Mouse (Mus musculus): ENCODE data around the gene Olfr573-ps1. TPM values are rescaled to one million over a fixed set of nuclear protein-coding genes. Genes with fewer than 3 reads are reported as not detected.

Olfr573-ps1 gene
- polyA plus RNA-seq (2015; fragmentation: Nextera tagmentation; extraction: Ambion mirVana), result not detected in 2 replicates

DNA sequence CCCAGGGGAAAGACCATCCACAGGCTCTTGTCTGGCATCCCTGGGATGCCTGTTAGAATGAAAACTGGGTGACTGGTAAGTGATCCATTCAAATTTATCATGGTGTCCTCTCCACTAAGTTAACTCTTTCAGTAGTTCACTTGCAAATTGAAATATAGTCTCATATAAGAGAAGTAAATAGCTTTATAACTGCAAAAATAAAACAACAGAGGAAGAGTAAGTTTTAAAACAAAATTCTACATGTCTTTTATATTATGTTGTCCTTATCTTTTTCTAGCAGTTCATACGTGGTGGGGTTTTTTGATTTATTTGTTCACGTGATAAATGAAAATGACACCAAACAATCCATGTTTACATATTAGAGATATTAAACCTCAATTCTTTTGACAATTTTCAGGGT is at the start of gene Olfr573-ps1:
Gene Olfr573-ps1 (minus strand): TSS at position 101 of the 400 bp plus-strand sequence.
- Histone ChIP-seq H3K27me3 (replicated peaks; ENCODE audit: control insufficient read depth, insufficient read depth, low read length) (no peaks in the 10 kb centered on the region), H3K4me1 (ENCODE audit: control insufficient read depth, insufficient read depth, low read length) (no peaks in the 10 kb centered on the region), H3K9ac (ENCODE audit: low read depth, low read length) (no peak within 1 kb of the TSS), H3K9me3 (ENCODE audit: control insufficient read depth, low read length) (no peaks in the 10 kb centered on the region), H3K27ac (ENCODE audit: low read length) (no peak within 1 kb of the TSS), H3K4me2 (ENCODE audit: low read depth, low read length) (no peak within 1 kb of the TSS), H3K4me3 (ENCODE audit: low read length) (no peak within 1 kb of the TSS), H3K36me3 (ENCODE audit: control insufficient read depth, insufficient read depth, low read length) (no peaks in the 10 kb centered on the region)
- WGBS, result 80% methylated on average over 2 of the region's 2 CpGs
- ATAC-seq, result no peak

DNA sequence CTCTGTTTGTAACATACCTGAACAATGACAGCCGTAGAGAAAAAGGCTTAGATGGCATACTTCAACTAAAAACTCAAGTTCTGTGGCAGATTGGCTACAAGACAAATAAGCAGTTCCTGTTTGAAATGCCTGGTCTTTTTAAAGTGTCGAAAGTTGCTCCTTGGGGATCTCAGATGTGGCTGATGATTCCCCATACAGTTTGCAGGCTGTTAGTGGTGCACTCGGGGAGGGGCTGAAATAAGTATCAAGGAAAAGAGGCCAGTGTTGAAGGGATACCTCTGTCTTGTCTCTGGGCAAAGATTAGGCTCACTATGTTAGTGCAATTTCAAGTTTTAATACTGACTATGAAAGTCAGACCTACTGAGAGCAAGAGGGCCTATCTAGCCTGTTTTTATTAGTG is 46.8 kb upstream of the Olfr573-ps1 start, which contains the start of gene Olfr578:
Gene Olfr578 (minus strand): TSS at position 101 of the 400 bp plus-strand sequence.
- Histone ChIP-seq H3K36me3 (ENCODE audit: control insufficient read depth, insufficient read depth, low read length) (no peaks in the 10 kb centered on the region), H3K9ac (ENCODE audit: low read depth, low read length) (no peak within 1 kb of the TSS), H3K27me3 (replicated peaks; ENCODE audit: control insufficient read depth, insufficient read depth, low read length) (no peaks in the 10 kb centered on the region), H3K4me3 (ENCODE audit: low read length) (no peak within 1 kb of the TSS), H3K4me2 (ENCODE audit: low read depth, low read length) (no peak within 1 kb of the TSS), H3K4me1 (ENCODE audit: control insufficient read depth, insufficient read depth, low read length) (no peaks in the 10 kb centered on the region), H3K27ac (ENCODE audit: low read length) (no peak within 1 kb of the TSS), H3K9me3 (ENCODE audit: control insufficient read depth, low read length) (no peaks in the 10 kb centered on the region)
- no peak for ATAC-seq
- 61% methylated on average over 3 of the region's 3 CpGs for WGBS

DNA sequence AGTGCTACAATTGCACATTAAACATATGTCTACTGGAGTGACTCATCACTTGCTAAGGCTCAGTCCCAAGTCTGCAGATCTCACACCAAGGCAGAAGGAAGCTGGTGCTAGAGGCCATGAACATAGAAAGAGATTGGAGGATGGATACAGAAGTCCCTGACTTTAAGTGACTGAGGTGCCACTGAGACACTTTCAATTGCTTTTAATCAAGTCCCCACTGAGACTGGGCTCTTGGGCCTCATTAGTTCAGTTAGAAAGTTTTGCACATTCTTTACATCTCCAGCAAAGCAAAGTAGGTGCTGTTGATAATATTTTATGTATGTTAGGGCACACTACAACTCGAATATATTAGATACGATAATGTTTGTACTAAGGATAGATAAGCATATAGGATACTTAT is 33.5 kb upstream of the Olfr573-ps1 start, which contains the start of gene Olfr577:
Gene Olfr577 (minus strand): TSS at position 101 of the 400 bp plus-strand sequence.
- Histone ChIP-seq H3K9ac (ENCODE audit: low read depth, low read length) (no peak within 1 kb of the TSS), H3K4me2 (ENCODE audit: low read depth, low read length) (no peak within 1 kb of the TSS), H3K27ac (ENCODE audit: low read length) (no peak within 1 kb of the TSS), H3K9me3 (ENCODE audit: control insufficient read depth, low read length) (no peaks in the 10 kb centered on the region), H3K36me3 (ENCODE audit: control insufficient read depth, insufficient read depth, low read length) (no peaks in the 10 kb centered on the region), H3K4me1 (ENCODE audit: control insufficient read depth, insufficient read depth, low read length) (no peaks in the 10 kb centered on the region), H3K27me3 (replicated peaks; ENCODE audit: control insufficient read depth, insufficient read depth, low read length) (no peaks in the 10 kb centered on the region), H3K4me3 (ENCODE audit: low read length) (no peak within 1 kb of the TSS)
- 82% methylated on average over 2 of the region's 2 CpGs for WGBS
- ATAC-seq, result no peak

DNA sequence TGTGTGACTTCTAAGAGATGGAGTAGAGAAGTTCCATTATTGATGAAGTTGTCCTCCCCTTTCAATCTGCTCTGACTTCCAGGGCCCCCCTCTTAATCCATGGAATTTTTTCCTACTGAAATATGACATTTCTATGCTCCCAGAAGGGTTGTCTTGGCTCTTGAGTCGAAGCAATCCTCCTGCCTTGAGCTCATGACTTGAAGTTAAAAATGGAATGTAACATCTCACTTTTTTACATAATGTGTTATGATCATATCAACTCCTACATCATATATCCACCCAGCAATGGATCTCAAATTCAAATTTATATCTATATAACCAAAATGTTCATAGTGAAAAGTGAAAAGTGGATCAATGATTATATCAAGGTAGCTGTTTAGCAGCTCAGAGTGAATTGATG is 32.0 kb upstream of the Olfr573-ps1 start:
- no peak overlapping the region for H3K4me3 ChIP-seq (ENCODE audit: low read length)
- H3K27ac ChIP-seq (ENCODE audit: low read length), result no peak overlapping the region
- no peaks in the 10 kb centered on the region for H3K9me3 ChIP-seq (ENCODE audit: control insufficient read depth, low read length)
- H3K27me3 ChIP-seq (replicated peaks; ENCODE audit: control insufficient read depth, insufficient read depth, low read length), result no peaks in the 10 kb centered on the region
- H3K36me3 ChIP-seq (ENCODE audit: control insufficient read depth, insufficient read depth, low read length), result no peaks in the 10 kb centered on the region
- 49% methylated on average over 1 of the region's 1 CpGs for WGBS
- ATAC-seq, result no peak
- H3K4me2 ChIP-seq (ENCODE audit: low read depth, low read length), result no peak overlapping the region
- no peaks in the 10 kb centered on the region for H3K4me1 ChIP-seq (ENCODE audit: control insufficient read depth, insufficient read depth, low read length)
- H3K9ac ChIP-seq (ENCODE audit: low read depth, low read length), result no peak overlapping the region

DNA sequence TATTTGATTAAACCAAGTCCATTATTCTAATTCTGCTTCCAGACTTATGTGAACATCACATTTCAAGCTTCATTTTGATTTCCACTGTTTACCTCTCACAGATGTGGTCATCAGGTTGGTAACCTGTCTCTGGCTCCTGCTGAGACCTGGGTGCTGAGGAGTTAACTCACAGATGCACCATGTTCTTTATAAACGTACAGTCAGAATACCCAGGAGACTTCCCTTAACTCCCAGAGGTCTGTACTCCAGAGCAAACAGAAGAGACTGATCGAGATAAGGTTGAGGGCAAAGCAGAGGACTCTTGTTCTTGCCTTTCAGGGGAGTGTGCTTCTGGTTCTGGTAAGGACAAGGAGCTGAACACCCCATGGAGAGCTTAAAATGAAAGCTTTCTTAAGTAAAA is 20.0 kb upstream of the Olfr573-ps1 start, which contains the start of gene Olfr576:
Gene Olfr576 (plus strand): TSS at position 301 of the 400 bp plus-strand sequence.
- ATAC-seq, result no peak
- Histone ChIP-seq H3K9me3 (ENCODE audit: control insufficient read depth, low read length) (no peaks in the 10 kb centered on the region), H3K4me3 (ENCODE audit: low read length) (no peak within 1 kb of the TSS), H3K27ac (ENCODE audit: low read length) (no peak within 1 kb of the TSS), H3K9ac (ENCODE audit: low read depth, low read length) (no peak within 1 kb of the TSS), H3K27me3 (replicated peaks; ENCODE audit: control insufficient read depth, insufficient read depth, low read length) (no peaks in the 10 kb centered on the region), H3K4me1 (ENCODE audit: control insufficient read depth, insufficient read depth, low read length) (no peaks in the 10 kb centered on the region), H3K36me3 (ENCODE audit: control insufficient read depth, insufficient read depth, low read length) (no peaks in the 10 kb centered on the region), H3K4me2 (ENCODE audit: low read depth, low read length) (no peak within 1 kb of the TSS)
- 18% methylated on average over 2 of the region's 2 CpGs for WGBS

DNA sequence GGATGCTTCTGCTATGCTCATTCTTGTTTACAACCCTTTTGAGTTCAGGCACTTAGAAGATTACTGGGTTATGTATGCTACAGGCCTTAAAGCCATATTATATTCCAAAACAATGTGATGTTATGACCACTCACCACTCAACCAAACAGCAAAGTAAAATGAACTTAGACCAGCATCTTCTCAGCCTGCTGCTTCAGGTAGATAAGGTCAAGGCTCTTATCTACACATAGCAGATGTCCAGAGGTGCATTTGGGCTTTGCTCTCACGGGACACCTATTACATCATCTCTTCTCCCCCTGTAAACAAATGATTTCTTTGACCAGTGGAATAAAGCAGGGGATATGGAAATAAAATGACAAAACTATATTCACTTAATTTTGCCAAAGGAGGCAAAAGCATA is 16.2 kb upstream of the Olfr573-ps1 start, which contains the start of gene Olfr575:
Gene Olfr575 (minus strand): TSS at position 183 of the 400 bp plus-strand sequence.
- H3K27me3 ChIP-seq (replicated peaks; ENCODE audit: control insufficient read depth, insufficient read depth, low read length), result no peaks in the 10 kb centered on the region

DNA sequence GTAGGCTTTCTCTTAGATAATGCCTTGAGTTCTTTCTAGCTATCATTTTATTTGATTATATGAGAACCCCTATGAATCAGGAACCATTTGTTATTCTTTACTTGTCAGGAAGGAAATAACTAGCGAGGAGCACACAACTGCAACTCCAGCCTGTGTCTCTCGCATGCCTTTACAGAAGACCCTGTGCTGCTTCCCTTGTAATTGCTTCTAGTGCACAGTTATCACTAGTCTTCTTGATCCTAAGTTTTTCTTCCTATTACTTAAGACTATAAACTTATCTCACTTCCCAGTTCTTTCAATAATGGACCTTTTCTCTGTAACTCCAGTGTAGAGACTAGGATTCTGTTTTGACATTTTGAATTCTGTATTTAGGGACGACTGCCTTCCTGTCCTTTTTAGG is 15.8 kb upstream of the Olfr573-ps1 start:
- H3K9me3 ChIP-seq (ENCODE audit: control insufficient read depth, low read length), result no peaks in the 10 kb centered on the region
- H3K27ac ChIP-seq (ENCODE audit: low read length), result no peak overlapping the region
- no peak overlapping the region for H3K4me2 ChIP-seq (ENCODE audit: low read depth, low read length)
- no peaks in the 10 kb centered on the region for H3K27me3 ChIP-seq (replicated peaks; ENCODE audit: control insufficient read depth, insufficient read depth, low read length)
- H3K4me3 ChIP-seq (ENCODE audit: low read length), result no peak overlapping the region
- 56% methylated on average over 3 of the region's 3 CpGs for WGBS
- H3K9ac ChIP-seq (ENCODE audit: low read depth, low read length), result no peak overlapping the region
- no peaks in the 10 kb centered on the region for H3K36me3 ChIP-seq (ENCODE audit: control insufficient read depth, insufficient read depth, low read length)
- no peak for ATAC-seq
- no peaks in the 10 kb centered on the region for H3K4me1 ChIP-seq (ENCODE audit: control insufficient read depth, insufficient read depth, low read length)

More for the DNA sequence above, 16.2 kb upstream of the Olfr573-ps1 start, which contains the start of gene Olfr575:
- H3K27ac ChIP-seq (ENCODE audit: low read length), result no peak within 1 kb of the TSS
- no peaks in the 10 kb centered on the region for H3K9me3 ChIP-seq (ENCODE audit: control insufficient read depth, low read length)
- H3K9ac ChIP-seq (ENCODE audit: low read depth, low read length), result no peak within 1 kb of the TSS
- WGBS, result 43% methylated on average over 1 of the region's 1 CpGs
- ATAC-seq, result no peak
- H3K4me3 ChIP-seq (ENCODE audit: low read length), result no peak within 1 kb of the TSS
- H3K4me1 ChIP-seq (ENCODE audit: control insufficient read depth, insufficient read depth, low read length), result no peaks in the 10 kb centered on the region
- H3K4me2 ChIP-seq (ENCODE audit: low read depth, low read length), result no peak within 1 kb of the TSS
- H3K36me3 ChIP-seq (ENCODE audit: control insufficient read depth, insufficient read depth, low read length), result no peaks in the 10 kb centered on the region

DNA sequence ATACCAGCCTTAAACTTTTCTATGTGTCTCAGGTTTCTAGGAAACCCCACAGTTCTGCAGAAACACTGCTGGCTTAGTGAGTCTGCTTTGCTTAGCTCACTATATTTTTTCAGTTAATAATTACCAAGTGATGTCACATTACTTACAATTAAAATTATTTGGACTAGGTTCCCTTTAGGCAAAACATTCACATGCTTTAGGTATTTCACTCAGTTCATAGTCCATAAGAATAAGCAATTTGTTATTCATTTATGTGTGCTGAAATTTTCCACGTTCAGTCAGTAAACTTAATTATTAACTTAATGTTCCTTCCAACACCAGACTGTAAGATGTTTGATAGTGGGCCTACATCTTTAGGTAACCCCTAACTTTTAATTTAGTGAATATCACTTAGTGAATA is 8.4 kb upstream of the Olfr573-ps1 start:
- no peak overlapping the region for H3K4me2 ChIP-seq (ENCODE audit: low read depth, low read length)
- no peaks in the 10 kb centered on the region for H3K27me3 ChIP-seq (replicated peaks; ENCODE audit: control insufficient read depth, insufficient read depth, low read length)
- WGBS, result 40% methylated on average over 1 of the region's 1 CpGs
- no peaks in the 10 kb centered on the region for H3K4me1 ChIP-seq (ENCODE audit: control insufficient read depth, insufficient read depth, low read length)
- no peaks in the 10 kb centered on the region for H3K9me3 ChIP-seq (ENCODE audit: control insufficient read depth, low read length)
- no peak overlapping the region for H3K27ac ChIP-seq (ENCODE audit: low read length)
- H3K36me3 ChIP-seq (ENCODE audit: control insufficient read depth, insufficient read depth, low read length), result no peaks in the 10 kb centered on the region
- H3K9ac ChIP-seq (ENCODE audit: low read depth, low read length), result no peak overlapping the region
- no peak for ATAC-seq
- no peak overlapping the region for H3K4me3 ChIP-seq (ENCODE audit: low read length)

DNA sequence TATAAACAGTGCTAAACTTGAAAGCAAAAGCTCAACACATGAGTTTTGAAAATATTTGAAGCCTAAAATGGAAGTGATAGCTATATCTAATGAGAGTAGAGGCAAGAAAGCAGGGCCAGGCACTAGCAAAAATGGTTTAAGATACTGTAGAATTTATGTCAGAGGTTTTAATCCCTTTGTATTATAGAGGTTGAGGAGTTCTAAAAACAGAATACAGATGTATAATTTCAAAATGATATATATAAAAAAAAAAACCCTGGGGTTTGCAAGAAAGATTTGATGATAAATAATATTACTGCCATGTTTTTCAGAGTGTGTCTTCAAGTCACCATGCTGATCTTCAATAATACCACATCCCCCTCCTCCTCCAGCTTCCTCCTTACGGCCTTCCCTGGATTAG is 5.8 kb upstream of the Olfr573-ps1 start, which contains the start of gene Olfr574:
Gene Olfr574 (plus strand): TSS at position 301 of the 400 bp plus-strand sequence.
- H3K27ac ChIP-seq (ENCODE audit: low read length), result no peak within 1 kb of the TSS
- H3K4me2 ChIP-seq (ENCODE audit: low read depth, low read length), result no peak within 1 kb of the TSS
- H3K4me1 ChIP-seq (ENCODE audit: control insufficient read depth, insufficient read depth, low read length), result no peaks in the 10 kb centered on the region
- WGBS, result 83% methylated on average over 1 of the region's 1 CpGs
- no peaks in the 10 kb centered on the region for H3K9me3 ChIP-seq (ENCODE audit: control insufficient read depth, low read length)
- no peak within 1 kb of the TSS for H3K4me3 ChIP-seq (ENCODE audit: low read length)
- H3K9ac ChIP-seq (ENCODE audit: low read depth, low read length), result no peak within 1 kb of the TSS
- H3K36me3 ChIP-seq (ENCODE audit: control insufficient read depth, insufficient read depth, low read length), result no peaks in the 10 kb centered on the region
- H3K27me3 ChIP-seq (replicated peaks; ENCODE audit: control insufficient read depth, insufficient read depth, low read length), result no peaks in the 10 kb centered on the region
- no peak for ATAC-seq

DNA sequence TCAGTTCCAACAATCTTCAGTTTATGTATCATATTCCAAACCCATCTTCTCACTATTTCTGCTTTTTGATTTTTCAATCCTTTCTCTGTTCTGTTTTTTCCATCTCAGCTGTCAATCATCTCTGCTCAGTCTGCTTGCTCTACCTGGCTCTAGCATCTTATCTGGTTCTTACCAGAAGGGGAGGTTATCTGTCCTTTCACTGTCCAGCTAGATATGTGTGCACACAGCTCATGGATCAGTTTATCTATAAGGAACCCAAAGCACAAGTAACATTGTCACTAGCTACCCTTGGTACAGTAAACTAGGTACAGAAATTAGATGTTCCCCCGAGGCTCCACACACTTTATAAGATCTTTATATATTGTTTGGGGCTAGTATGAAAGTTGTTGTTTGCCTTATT is 1.0 kb upstream of the Olfr573-ps1 start:
- 80% methylated on average over 1 of the region's 1 CpGs for WGBS
- no peaks in the 10 kb centered on the region for H3K9me3 ChIP-seq (ENCODE audit: control insufficient read depth, low read length)
- H3K9ac ChIP-seq (ENCODE audit: low read depth, low read length), result no peak overlapping the region
- no peak for ATAC-seq
- H3K27ac ChIP-seq (ENCODE audit: low read length), result no peak overlapping the region
- no peak overlapping the region for H3K4me2 ChIP-seq (ENCODE audit: low read depth, low read length)
- H3K36me3 ChIP-seq (ENCODE audit: control insufficient read depth, insufficient read depth, low read length), result no peaks in the 10 kb centered on the region
- H3K27me3 ChIP-seq (replicated peaks; ENCODE audit: control insufficient read depth, insufficient read depth, low read length), result no peaks in the 10 kb centered on the region
- no peak overlapping the region for H3K4me3 ChIP-seq (ENCODE audit: low read length)
- no peaks in the 10 kb centered on the region for H3K4me1 ChIP-seq (ENCODE audit: control insufficient read depth, insufficient read depth, low read length)
